Comparison of ENCODE assay signal across 21 mouse cellular contexts in genomic region chr10:110169416-110169815, GRCm38 (mm10).
DNase-seq lines count a peak whose midpoint lies in the region; ATAC-seq and TF ChIP-seq lines count a peak whose summit lies in the region.
"Had no signal": no experiment of that assay in that cellular context is flagged by ENCODE, and none has a peak within 500 bp of the region (broad histone marks: within the 10 kb centered on the region; RNA-seq: fewer than 3 reads in every experiment).

No protein-coding gene starts in this region.

- no peak for TF ChIP-seq CTCF in lung, embryonic 14.5 days (IDR thresholded peaks at IDR 0.05; ENCODE audit: low read depth)

- no peaks in the 10 kb centered on the region for H3K36me3 ChIP-seq in hindbrain, embryonic 12.5 days
- no peaks in the 10 kb centered on the region for H3K36me3 ChIP-seq in hindbrain, embryonic 10.5 days
- H3K36me3 ChIP-seq in lung, embryonic 14.5 days (ENCODE audit: insufficient read depth): no peaks in the 10 kb centered on the region
- H3K36me3 ChIP-seq: limb, embryonic 13.5 days; liver, embryonic 12.5 days had no signal

- no peaks in the 10 kb centered on the region for H3K9me3 ChIP-seq in hindbrain, embryonic 12.5 days (replicated peaks)
- no peaks in the 10 kb centered on the region for H3K9me3 ChIP-seq in hindbrain, embryonic 10.5 days
- no peaks in the 10 kb centered on the region for H3K9me3 ChIP-seq in lung, embryonic 14.5 days (ENCODE audit: low read depth, low read length)
- H3K9me3 ChIP-seq: limb, embryonic 13.5 days; liver, embryonic 12.5 days had no signal

- H3K27me3 ChIP-seq in hindbrain, embryonic 12.5 days: no peaks in the 10 kb centered on the region
- no peaks in the 10 kb centered on the region for H3K27me3 ChIP-seq in hindbrain, embryonic 10.5 days (ENCODE audit: insufficient read depth, poor library complexity, severe bottlenecking)
- H3K27me3 ChIP-seq in lung, embryonic 14.5 days (ENCODE audit: insufficient read depth, low read length): no peaks in the 10 kb centered on the region
- H3K27me3 ChIP-seq: limb, embryonic 13.5 days; liver, embryonic 12.5 days had no signal

- no peak overlapping the region for H3K4me3 ChIP-seq in hindbrain, embryonic 12.5 days
- H3K4me3 ChIP-seq in hindbrain, embryonic 10.5 days: no peak overlapping the region
- H3K4me3 ChIP-seq in lung, embryonic 14.5 days (ENCODE audit: low read depth, low read length): no peak overlapping the region
- H3K4me3 ChIP-seq: limb, embryonic 13.5 days; liver, embryonic 12.5 days had no signal

- no peak for DNase-seq in hindbrain, embryonic 10.5 days (ENCODE audit: low spot score)
- peak; percentile 25 for DNase-seq in lung, embryonic 14.5 days
- DNase-seq in lung, postnatal 36 days: no peak
- DNase-seq in 3T3-L1 (ENCODE audit: low read depth, low spot score) (peak; percentile 1), NIH3T3 (ENCODE audit: low read depth) (peak; percentile 10)
- DNase-seq in embryo, embryonic 9.5 days (ENCODE audit: extremely low spot score): no peak
- no peak for DNase-seq in left cerebral cortex, adult 11 months (ENCODE audit: low spot score)
- DNase-seq: adrenal gland, postnatal 14 days; cerebellum, adult 2 months; cerebellum, postnatal 25 days; embryo, embryonic 11 days; kidney, postnatal 36 days; layer of hippocampus, postnatal 36 days; lung, adult 18-20 months; lung, postnatal 4 days; thymus, postnatal 25 days had no signal

- 82% methylated on average over 6 of the region's 6 CpGs for WGBS in hindbrain, embryonic 12.5 days
- 85% methylated on average over 6 of the region's 6 CpGs for WGBS in hindbrain, embryonic 10.5 days
- 70% methylated on average over 6 of the region's 6 CpGs for WGBS in lung, embryonic 14.5 days

- H3K9ac ChIP-seq in hindbrain, embryonic 12.5 days: no peak overlapping the region
- H3K9ac ChIP-seq in lung, embryonic 14.5 days: no peak overlapping the region
- H3K9ac ChIP-seq: limb, embryonic 13.5 days; liver, embryonic 12.5 days had no signal

- ATAC-seq in hindbrain, embryonic 12.5 days (ENCODE audit: low FRiP score): 0 out of 2 replicates have a peak, but pooled peaks have one; percentile 33
- ATAC-seq in lung, embryonic 14.5 days (ENCODE audit: insufficient read depth): peak; percentile 74; the same call in 1 of the 2 replicates
- ATAC-seq: intestine, embryonic 16.5 days; liver, embryonic 12.5 days had no signal

- H3K4me2 ChIP-seq in hindbrain, embryonic 12.5 days (replicated peaks): no peak overlapping the region
- no peak overlapping the region for H3K4me2 ChIP-seq in lung, embryonic 14.5 days
- H3K4me2 ChIP-seq: heart, embryonic 11.5 days; limb, embryonic 13.5 days; liver, embryonic 12.5 days had no signal

- H3K4me1 ChIP-seq in hindbrain, embryonic 12.5 days: no peaks in the 10 kb centered on the region
- H3K4me1 ChIP-seq in hindbrain, embryonic 10.5 days (replicated peaks): no peaks in the 10 kb centered on the region
- H3K4me1 ChIP-seq in lung, embryonic 14.5 days (ENCODE audit: insufficient read depth): no peaks in the 10 kb centered on the region
- H3K4me1 ChIP-seq: limb, embryonic 13.5 days; liver, embryonic 12.5 days had no signal

- no peak overlapping the region for H3K27ac ChIP-seq in hindbrain, embryonic 12.5 days
- H3K27ac ChIP-seq in hindbrain, embryonic 10.5 days: no peak overlapping the region
- no peak overlapping the region for H3K27ac ChIP-seq in lung, embryonic 14.5 days (ENCODE audit: low read depth)
- H3K27ac ChIP-seq: limb, embryonic 13.5 days; liver, embryonic 12.5 days had no signal

Comparison
In these comparisons a context has a peak if more than half of its experiments do, and no peak if none do; other contexts are left out.
1. DNase-seq: peak in lung, embryonic 14.5 days (single experiment), 3T3-L1 (single experiment) and NIH3T3 (single experiment); none in hindbrain, embryonic 10.5 days (single experiment), lung, postnatal 36 days (single experiment), embryo, embryonic 9.5 days (single experiment) and left cerebral cortex, adult 11 months (single experiment).